Mouse (Mus musculus): ENCODE results near the gene Cebpb. TPM values are rescaled to one million over a fixed set of nuclear protein-coding genes. Genes with fewer than 3 reads are reported as not detected.

The Cebpb gene
- polyA plus RNA-seq, 1 experiment = 8.7 TPM

DNA sequence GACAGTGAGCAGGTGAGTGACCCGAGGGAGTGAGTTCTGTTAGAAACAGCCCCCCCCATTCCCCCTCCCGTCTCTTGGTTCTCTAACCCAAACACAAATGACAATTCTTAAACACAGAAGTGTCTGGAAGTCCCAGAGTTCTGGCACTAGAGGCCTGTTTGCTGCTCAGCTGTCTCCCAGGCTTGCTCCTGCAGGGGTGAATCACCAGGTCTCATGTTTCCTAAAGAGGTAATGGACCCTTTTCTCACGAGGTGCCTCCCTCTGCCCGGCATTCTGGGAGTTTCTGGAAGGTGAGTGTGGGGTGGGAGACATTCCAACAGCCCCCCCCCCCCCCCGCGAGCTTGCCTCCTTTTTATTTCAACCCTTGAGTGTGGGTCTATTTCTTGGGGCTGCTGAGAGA is 50.3 kb downstream of the Cebpb start:
- Histone ChIP-seq H3K27ac (ENCODE audit: insufficient read depth, low read length) (no peak overlapping the region), H3K27me3 (ENCODE audit: control insufficient read depth, insufficient read depth, low read length) (no peaks in the 10 kb centered on the region), H3K4me1 (ENCODE audit: control insufficient read depth, insufficient read depth, low read length) (no peaks in the 10 kb centered on the region), H3K4me3 (replicated peaks; ENCODE audit: insufficient read depth, low read depth, low read length) (no peak overlapping the region)
- DNase-seq = no peak
- no peak for TF ChIP-seq CTCF (IDR thresholded peaks at IDR 0.05; ENCODE audit: borderline replicate concordance, insufficient read depth, low read depth, low read length)
- TF ChIP-seq POLR2A (IDR thresholded peaks at IDR 0.05; ENCODE audit: borderline replicate concordance, insufficient read depth, low read length) = no peak
- 50% methylated on average over 6 of the region's 6 CpGs for WGBS

Other genes with a start within 250 kb of the Cebpb start
- 101 and 106 TPM in 2 replicates for gene Rnf114, start 196.3 kb upstream of the Cebpb start, polyA plus RNA-seq (2012; rRNA removed)
- 80.2 and 88.0 TPM in 2 replicates for gene Spata2, start 196.0 kb upstream of the Cebpb start, polyA plus RNA-seq (2012; rRNA removed)
- gene Snai1, start 150.7 kb upstream of the Cebpb start, polyA plus RNA-seq (2012; rRNA removed) = 1.1 and 1.9 TPM in 2 replicates
- gene Ube2v1, start 56.8 kb upstream of the Cebpb start, polyA plus RNA-seq (2012; rRNA removed) = 195 and 219 TPM in 2 replicates
- 12.2 and 15.1 TPM in 2 replicates for gene Gm20431, start 27.4 kb upstream of the Cebpb start, polyA plus RNA-seq (2012; rRNA removed)
- gene Tmem189, start 907 bp downstream of the Cebpb start, polyA plus RNA-seq (2012; rRNA removed) = 105 and 113 TPM in 2 replicates
- gene Ptpn1, start 243.1 kb downstream of the Cebpb start, polyA plus RNA-seq (2012; rRNA removed) = 24.5 and 25.0 TPM in 2 replicates